In genomic region chr5:20701483-20702421, GRCm38 (mm10) we compare ENCODE assay signal across 8 mouse cellular contexts.
DNase-seq lines count a peak whose midpoint lies in the region; ATAC-seq lines count a peak whose summit lies in the region.

No protein-coding gene starts in this region.

- peak; percentile 97 for ATAC-seq in embryonic facial prominence, embryonic 12.5 days (ENCODE audit: insufficient number of reproducible peaks, insufficient read depth, low FRiP score, low TSS enrichment)
- ATAC-seq in limb, embryonic 13.5 days (ENCODE audit: low FRiP score, low read depth), result peak; percentile 95
- ATAC-seq in midbrain, embryonic 15.5 days (replicated peaks), result peak; percentile 96

- peak overlapping the region; percentile 70 for H3K4me2 ChIP-seq in embryonic facial prominence, embryonic 12.5 days (replicated peaks)
- H3K4me2 ChIP-seq in limb, embryonic 13.5 days (replicated peaks), result peak overlapping the region; percentile 76
- peak overlapping the region; percentile 82 for H3K4me2 ChIP-seq in midbrain, embryonic 15.5 days

- H3K9ac ChIP-seq in embryonic facial prominence, embryonic 12.5 days, result peak overlapping the region; percentile 89
- peak overlapping the region; percentile 95 for H3K9ac ChIP-seq in limb, embryonic 13.5 days
- H3K9ac ChIP-seq in midbrain, embryonic 15.5 days, result peak overlapping the region; percentile 82

- no peaks in the 10 kb centered on the region for H3K27me3 ChIP-seq in embryonic facial prominence, embryonic 12.5 days
- no peaks in the 10 kb centered on the region; the same call in 1 of the 2 replicates for H3K27me3 ChIP-seq in limb, embryonic 13.5 days
- H3K27me3 ChIP-seq in midbrain, embryonic 15.5 days (replicated peaks), result no peaks in the 10 kb centered on the region

- H3K27ac ChIP-seq in embryonic facial prominence, embryonic 12.5 days, result peak overlapping the region; percentile 98
- peak overlapping the region; percentile 96 for H3K27ac ChIP-seq in limb, embryonic 13.5 days
- peak overlapping the region; percentile 95 for H3K27ac ChIP-seq in midbrain, embryonic 15.5 days

- under 1% methylated on average over 56 of the region's 57 CpGs for WGBS in embryonic facial prominence, embryonic 12.5 days
- under 1% methylated on average over 57 of the region's 57 CpGs for WGBS in limb, embryonic 13.5 days
- under 1% methylated on average over 55 of the region's 57 CpGs for WGBS in midbrain, embryonic 15.5 days

- DNase-seq in 3T3-L1 (ENCODE audit: low read depth, low spot score), result peak; percentile 95
- peak; percentile 87 for DNase-seq in adrenal gland, postnatal 25 days
- DNase-seq in heart, adult 8-10 months (ENCODE audit: low spot score), result peak; percentile 86
- DNase-seq in kidney, adult 8-10 months, result peak; percentile 76 to 88
- DNase-seq in spleen, adult 18-20 months, result peak; percentile 75 to 83

- no peaks in the 10 kb centered on the region for H3K36me3 ChIP-seq in embryonic facial prominence, embryonic 12.5 days
- H3K36me3 ChIP-seq in limb, embryonic 13.5 days, result no peaks in the 10 kb centered on the region
- no peaks in the 10 kb centered on the region for H3K36me3 ChIP-seq in midbrain, embryonic 15.5 days (replicated peaks)

- H3K4me1 ChIP-seq in embryonic facial prominence, embryonic 12.5 days, result no peaks in the 10 kb centered on the region
- H3K4me1 ChIP-seq in limb, embryonic 13.5 days, result peaks cover 6% of the 10 kb centered on the region; the same call in 1 of the 2 replicates
- H3K4me1 ChIP-seq in midbrain, embryonic 15.5 days, result peaks cover 9% of the 10 kb centered on the region

- H3K9me3 ChIP-seq in embryonic facial prominence, embryonic 12.5 days, result no peaks in the 10 kb centered on the region
- H3K9me3 ChIP-seq in limb, embryonic 13.5 days, result no peaks in the 10 kb centered on the region
- no peaks in the 10 kb centered on the region for H3K9me3 ChIP-seq in midbrain, embryonic 15.5 days

- H3K4me3 ChIP-seq in embryonic facial prominence, embryonic 12.5 days, result peak overlapping the region; percentile 71
- peak overlapping the region; percentile 79 for H3K4me3 ChIP-seq in limb, embryonic 13.5 days
- H3K4me3 ChIP-seq in midbrain, embryonic 15.5 days, result peak overlapping the region; percentile 62

Comparison
In these comparisons a context has a peak if more than half of its experiments do, and no peak if none do; other contexts are left out.
1. Peak in every context shown above with its lines: DNase-seq, ATAC-seq, H3K4me3 ChIP-seq and H3K27ac ChIP-seq.